Mouse (Mus musculus): ENCODE measurements around the gene Mtmr11. TPM values are rescaled to one million over a fixed set of nuclear protein-coding genes. Genes with fewer than 3 reads are reported as not detected.
A peak's percentile ranks its signal among the peaks of the same experiment; 100 is the strongest.
"Not testable (repeated sequence)": the region's sequence is repeated elsewhere in the genome, so short reads cannot be mapped to it uniquely, and the experiment has no call there.

The Mtmr11 gene
- polyA plus RNA-seq, 1 experiment from 2014 or later: 33.6 TPM

GRCm38 (mm10) chr3:96173185-96173584 lies 11.4 kb downstream of the Mtmr11 start:
- 33% methylated on average over 7 of the region's 7 CpGs for WGBS
- H3K36me3 ChIP-seq: peaks cover 60% of the 10 kb centered on the region
- H3K27ac ChIP-seq: peak overlapping the region; percentile 99; the same call in 1 of the 2 replicates
- H3K4me1 ChIP-seq: peaks cover 28% of the 10 kb centered on the region
- ATAC-seq (ENCODE audit: insufficient number of reproducible peaks, low FRiP score, low TSS enrichment, low read depth): no peak
- peak overlapping the region; percentile 83 for H3K9ac ChIP-seq
- H3K4me2 ChIP-seq: peak overlapping the region; percentile 91
- no peaks in the 10 kb centered on the region for H3K27me3 ChIP-seq
- H3K9me3 ChIP-seq: no peaks in the 10 kb centered on the region
- peak overlapping the region; percentile 88 for H3K4me3 ChIP-seq

DNA sequence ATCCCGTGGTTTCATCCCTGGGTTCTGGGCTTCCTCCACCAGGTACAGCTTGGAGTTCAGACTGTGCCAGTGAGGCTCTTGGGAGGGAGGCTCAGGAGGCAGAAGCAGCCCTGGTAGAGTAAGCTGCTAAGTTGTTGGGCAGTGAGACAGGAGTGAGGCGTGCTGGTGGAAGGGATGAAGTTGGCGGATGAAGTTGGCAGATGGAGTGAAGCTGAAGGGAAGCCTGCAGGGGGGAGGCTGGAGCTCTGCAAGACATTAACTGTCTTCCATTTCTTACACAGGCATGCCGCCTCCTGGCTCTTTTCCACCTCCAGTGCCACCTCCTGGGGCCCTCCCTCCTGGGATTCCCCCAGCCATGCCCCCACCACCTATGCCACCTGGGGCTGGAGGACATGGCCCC lies 12.2 kb downstream of the Mtmr11 start:
- H3K9me3 ChIP-seq; H3K4me3 ChIP-seq; H3K27me3 ChIP-seq; ATAC-seq (ENCODE audit: insufficient number of reproducible peaks, low FRiP score, low TSS enrichment, low read depth); H3K27ac ChIP-seq; H3K9ac ChIP-seq; H3K4me2 ChIP-seq: not testable (repeated sequence)
- WGBS: 86% methylated on average over 4 of the region's 4 CpGs
- Histone ChIP-seq H3K4me1 (peaks cover 28% of the 10 kb centered on the region), H3K36me3 (peaks cover 62% of the 10 kb centered on the region)

DNA sequence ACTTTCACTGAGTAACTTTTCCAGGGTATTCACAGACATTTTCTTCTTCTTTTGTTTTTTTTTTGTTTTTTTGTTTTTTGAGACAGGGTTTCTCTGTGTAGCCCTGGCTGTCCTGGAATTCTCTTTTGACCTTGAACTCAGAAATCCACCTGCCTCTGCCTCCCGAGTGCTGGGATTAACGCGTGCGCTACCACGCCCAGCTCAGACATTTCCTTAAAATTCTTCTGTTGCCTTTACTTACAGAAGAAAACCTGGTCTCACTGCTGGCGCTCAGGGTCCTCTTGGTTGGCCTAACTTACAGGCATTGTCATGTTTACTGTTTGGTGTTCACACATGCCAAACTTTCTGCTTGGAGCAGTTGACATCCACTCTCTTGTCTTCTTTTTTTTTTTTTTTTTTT lies 13.4 kb downstream of the Mtmr11 start:
- Histone ChIP-seq H3K9ac (no peak overlapping the region), H3K4me2 (no peak overlapping the region), H3K4me3 (no peak overlapping the region), H3K36me3 (peaks cover 54% of the 10 kb centered on the region), H3K4me1 (peaks cover 31% of the 10 kb centered on the region), H3K27ac (no peak overlapping the region), H3K9me3 (no peaks in the 10 kb centered on the region), H3K27me3 (no peaks in the 10 kb centered on the region)
- ATAC-seq (ENCODE audit: insufficient number of reproducible peaks, low FRiP score, low TSS enrichment, low read depth): no peak
- 95% methylated on average over 6 of the region's 6 CpGs for WGBS

DNA sequence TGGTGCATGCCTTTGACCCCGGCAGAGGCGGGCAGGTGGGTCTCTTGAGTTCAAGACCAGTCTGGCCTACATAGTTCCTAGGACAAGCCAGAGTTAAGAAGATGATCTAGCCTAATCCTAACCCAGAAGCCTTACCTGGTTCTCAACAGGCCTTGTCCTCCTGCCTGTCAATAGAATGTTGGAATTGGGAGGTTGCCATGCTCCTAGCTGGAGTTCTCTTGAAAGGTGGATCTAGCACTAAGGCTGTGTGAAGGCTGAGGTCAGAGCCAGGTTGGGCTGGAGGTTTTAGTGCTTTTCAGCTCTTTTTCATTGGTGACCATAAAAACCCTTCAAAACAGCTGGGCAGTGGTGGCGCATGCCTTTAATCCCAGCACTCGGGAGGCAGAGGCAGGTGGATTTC lies 16.6 kb downstream of the Mtmr11 start:
- Histone ChIP-seq H3K4me2 (no peak overlapping the region), H3K27me3 (no peaks in the 10 kb centered on the region), H3K36me3 (peaks cover 49% of the 10 kb centered on the region), H3K27ac (no peak overlapping the region), H3K9ac (no peak overlapping the region), H3K9me3 (no peaks in the 10 kb centered on the region), H3K4me1 (peaks cover 33% of the 10 kb centered on the region), H3K4me3 (no peak overlapping the region)
- ATAC-seq (ENCODE audit: insufficient number of reproducible peaks, low FRiP score, low TSS enrichment, low read depth): no peak
- WGBS: 79% methylated on average over 4 of the region's 4 CpGs

DNA sequence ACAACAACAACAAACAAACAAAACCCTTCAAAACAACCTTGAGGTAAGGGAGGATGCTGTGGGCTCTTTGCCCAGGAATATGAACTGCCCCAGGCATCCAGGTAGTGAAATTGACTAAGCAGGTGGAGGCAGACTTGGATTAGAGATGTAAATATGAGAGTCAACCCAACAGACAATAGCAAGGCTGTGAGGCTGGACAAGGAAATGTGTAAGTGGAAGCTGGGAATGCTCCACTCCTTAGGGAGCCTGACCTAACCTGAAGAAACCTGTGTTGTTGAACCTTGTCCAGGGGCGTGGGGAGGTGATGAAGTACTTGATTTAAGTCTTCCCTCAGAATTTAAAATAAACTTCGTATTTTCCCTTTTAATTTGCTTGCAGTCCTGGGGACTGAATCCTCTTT lies 17.1 kb downstream of the Mtmr11 start:
- 80% methylated on average over 2 of the region's 2 CpGs for WGBS
- Histone ChIP-seq H3K4me2 (no peak overlapping the region), H3K9me3 (no peaks in the 10 kb centered on the region)

GRCm38 (mm10) chr3:96179531-96179930 lies 17.7 kb downstream of the Mtmr11 start:
- no peak overlapping the region for H3K27ac ChIP-seq
- H3K9me3 ChIP-seq: no peaks in the 10 kb centered on the region
- H3K27me3 ChIP-seq: no peaks in the 10 kb centered on the region
- no peak for ATAC-seq (ENCODE audit: insufficient number of reproducible peaks, low FRiP score, low TSS enrichment, low read depth)
- 54% methylated on average over 4 of the region's 4 CpGs for WGBS
- H3K4me3 ChIP-seq: no peak overlapping the region
- H3K36me3 ChIP-seq: peaks cover 42% of the 10 kb centered on the region
- peaks cover 27% of the 10 kb centered on the region for H3K4me1 ChIP-seq
- H3K9ac ChIP-seq: no peak overlapping the region
- no peak overlapping the region for H3K4me2 ChIP-seq

More for the DNA sequence above, 17.1 kb downstream of the Mtmr11 start:
- Histone ChIP-seq H3K27ac (no peak overlapping the region), H3K4me3 (no peak overlapping the region), H3K36me3 (peaks cover 48% of the 10 kb centered on the region), H3K9ac (no peak overlapping the region), H3K4me1 (peaks cover 29% of the 10 kb centered on the region), H3K27me3 (no peaks in the 10 kb centered on the region)
- ATAC-seq (ENCODE audit: insufficient number of reproducible peaks, low FRiP score, low TSS enrichment, low read depth): no peak

DNA sequence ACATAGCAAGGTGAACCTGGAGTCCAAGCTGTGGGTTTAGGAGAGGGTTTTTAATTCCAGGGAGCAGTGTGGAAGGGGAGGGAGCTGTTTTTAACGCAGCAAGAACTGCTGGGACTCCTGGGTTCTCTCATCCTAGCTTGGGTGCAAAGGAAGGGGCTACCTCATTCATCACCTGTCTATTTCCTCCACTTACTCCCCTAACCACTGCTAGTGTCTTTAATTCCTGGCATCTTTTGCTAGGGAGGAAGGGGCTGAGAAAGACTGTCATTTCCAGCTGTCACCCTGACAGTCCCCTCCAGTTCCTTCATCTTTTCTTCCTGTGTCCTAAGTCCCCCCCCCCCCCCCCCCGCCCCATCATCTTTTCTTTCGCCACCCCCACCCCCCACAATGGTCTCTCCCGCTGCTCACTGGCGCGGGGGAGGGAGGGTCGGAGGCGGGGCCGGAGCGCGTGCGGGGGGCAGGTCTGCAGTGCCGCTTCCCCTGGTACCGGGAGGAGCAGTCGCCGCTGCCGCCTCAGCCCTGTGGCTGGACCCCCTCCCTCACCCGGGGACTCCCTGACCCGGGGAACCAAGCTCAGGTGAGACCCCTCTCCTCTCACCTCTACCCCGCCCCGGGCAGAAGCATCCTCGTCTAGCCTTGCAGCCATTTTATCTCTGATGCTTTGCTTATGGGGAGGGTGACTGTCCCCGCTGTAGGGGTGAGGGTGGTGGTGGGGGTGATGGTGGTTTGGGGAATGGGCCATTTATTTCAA lies 19.1 kb downstream of the Mtmr11 start, which contains the start of gene Sv2a:
Gene Sv2a (plus strand): TSS at position 425 of the 751 bp plus-strand sequence.
- WGBS: 0% methylated on average over 19 of the region's 23 CpGs
- Histone ChIP-seq H3K36me3 (peaks cover 30% of the 10 kb centered on the region), H3K4me3 (peak within 1 kb of the TSS; percentile 50), H3K4me2 (peak within 1 kb of the TSS; percentile 84), H3K27ac (no peak within 1 kb of the TSS), H3K9me3 (no peaks in the 10 kb centered on the region), H3K4me1 (peaks cover 25% of the 10 kb centered on the region), H3K9ac (peak within 1 kb of the TSS; percentile 31; the same call in 1 of the 2 replicates), H3K27me3 (no peaks in the 10 kb centered on the region)
- no peak for ATAC-seq (ENCODE audit: insufficient number of reproducible peaks, low FRiP score, low TSS enrichment, low read depth)

DNA sequence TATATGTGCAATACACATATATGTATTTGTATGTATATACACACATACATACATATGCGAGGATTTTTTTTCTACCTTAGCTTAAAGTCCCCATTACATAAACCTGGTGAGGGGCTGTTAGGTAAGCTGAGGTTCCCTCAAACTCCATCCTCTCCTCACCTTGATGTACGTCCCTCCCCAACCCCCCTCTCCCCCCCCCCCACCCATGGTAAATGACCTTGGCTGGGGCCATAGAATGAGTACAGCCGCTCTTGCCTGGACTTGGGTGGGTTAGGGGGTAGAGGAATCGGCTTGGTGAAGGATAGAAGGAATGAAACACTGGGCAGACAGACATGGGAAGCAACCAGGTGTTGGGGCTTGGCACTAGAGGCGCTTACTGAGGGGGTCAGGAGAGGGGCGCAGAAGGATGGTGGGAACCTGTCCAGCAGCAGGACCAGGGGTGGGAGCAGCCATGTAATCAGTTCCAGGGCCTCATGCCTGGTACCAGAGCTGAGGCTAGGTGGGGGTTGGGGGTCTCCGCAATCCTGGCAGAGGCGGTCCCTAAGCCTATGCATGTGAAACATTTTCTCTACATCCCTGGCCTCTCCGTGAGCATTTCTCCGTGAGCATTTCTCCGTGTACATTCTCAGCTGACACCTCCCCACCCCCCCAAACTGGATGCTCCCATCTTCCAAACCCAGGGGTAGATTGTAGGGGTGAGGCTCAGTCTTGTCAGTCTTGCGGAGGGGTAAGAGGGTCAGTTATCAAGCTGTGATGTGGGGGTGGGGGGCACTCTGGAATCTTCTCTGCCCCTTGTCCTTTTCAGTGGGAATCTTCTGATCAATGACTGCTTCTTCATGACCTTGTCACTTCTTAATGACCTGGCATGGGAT lies 19.9 kb downstream of the Mtmr11 start:
- Histone ChIP-seq H3K9ac (no peak overlapping the region), H3K9me3 (no peaks in the 10 kb centered on the region), H3K27me3 (no peaks in the 10 kb centered on the region), H3K4me1 (peaks cover 25% of the 10 kb centered on the region), H3K36me3 (peaks cover 22% of the 10 kb centered on the region), H3K4me2 (peak overlapping the region; percentile 84), H3K27ac (no peak overlapping the region), H3K4me3 (peak overlapping the region; percentile 50)
- no peak for ATAC-seq (ENCODE audit: insufficient number of reproducible peaks, low FRiP score, low TSS enrichment, low read depth)
- WGBS: 25% methylated on average over 12 of the region's 12 CpGs

DNA sequence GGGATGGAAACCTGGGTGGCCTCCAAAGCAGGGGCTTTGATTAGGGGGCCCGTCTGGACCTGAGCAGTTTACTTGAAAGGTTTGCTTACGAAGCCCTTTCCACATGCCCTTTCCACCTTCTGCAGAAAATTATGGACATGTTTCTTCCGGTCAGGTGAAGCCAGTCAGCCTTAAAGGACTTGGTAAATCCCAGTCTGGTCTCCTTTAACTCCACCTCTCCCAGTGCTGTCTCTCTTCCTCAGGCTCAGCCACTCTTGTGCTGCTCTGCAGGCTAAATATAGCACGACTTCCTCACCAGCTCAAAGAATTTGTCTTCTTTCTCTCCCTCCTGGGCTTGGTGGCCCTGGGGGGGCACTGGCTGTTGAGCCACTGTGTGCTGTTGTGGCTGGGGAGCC lies 20.6 kb downstream of the Mtmr11 start:
- H3K27me3 ChIP-seq: no peaks in the 10 kb centered on the region
- peaks cover 18% of the 10 kb centered on the region for H3K36me3 ChIP-seq
- H3K4me2 ChIP-seq: peak overlapping the region; percentile 84; the same call in 1 of the 2 replicates
- H3K9me3 ChIP-seq: no peaks in the 10 kb centered on the region
- H3K4me1 ChIP-seq: peaks cover 25% of the 10 kb centered on the region
- H3K9ac ChIP-seq: no peak overlapping the region
- no peak overlapping the region for H3K4me3 ChIP-seq
- no peak for ATAC-seq (ENCODE audit: insufficient number of reproducible peaks, low FRiP score, low TSS enrichment, low read depth)
- no peak overlapping the region for H3K27ac ChIP-seq
- WGBS: 27% methylated on average over 4 of the region's 4 CpGs

- Histone ChIP-seq H3K4me3 (no peak overlapping the region), H3K27ac (no peak overlapping the region), H3K4me1 (peaks cover 11% of the 10 kb centered on the region), H3K9me3 (no peaks in the 10 kb centered on the region), H3K36me3 (0 out of 2 replicates have a peak, but pooled peaks cover 4% of the 10 kb centered on the region), H3K4me2 (no peak overlapping the region), H3K9ac (no peak overlapping the region), H3K27me3 (no peaks in the 10 kb centered on the region)
- WGBS: 51% methylated on average over 12 of the region's 12 CpGs
- ATAC-seq (ENCODE audit: insufficient number of reproducible peaks, low FRiP score, low TSS enrichment, low read depth): no peak
These were observed 31.2 kb downstream of the Mtmr11 start for GRCm38 (mm10) chr3:96192977-96193376.

- Histone ChIP-seq H3K27me3 (no peaks in the 10 kb centered on the region), H3K36me3 (0 out of 2 replicates have a peak, but pooled peaks cover 1% of the 10 kb centered on the region), H3K27ac (no peak overlapping the region), H3K4me3 (no peak overlapping the region), H3K9me3 (no peaks in the 10 kb centered on the region), H3K4me2 (no peak overlapping the region), H3K9ac (no peak overlapping the region), H3K4me1 (peaks cover 15% of the 10 kb centered on the region)
- ATAC-seq (ENCODE audit: insufficient number of reproducible peaks, low FRiP score, low TSS enrichment, low read depth): no peak
- 77% methylated on average over 10 of the region's 10 CpGs for WGBS
These were observed 33.2 kb downstream of the Mtmr11 start for GRCm38 (mm10) chr3:96194966-96195365.
